Mouse (Mus musculus) forebrain, embryonic 14.5 days (tissue): ENCODE data around the gene Gm6993. TPM values are rescaled to one million over a fixed set of nuclear protein-coding genes. Genes with fewer than 3 reads are reported as not detected.

Experiments used
- ATAC-seq: fragments of 200-750 bp; cut with Nextera tagmentation; 2 replicates; pipeline ENCODE4 v1.8.0; 2017; ENCODE audit warnings: mild to moderate bottlenecking, moderate library complexity
- DNase-seq: peaks from one replicate; pipeline ENCODE4 v3.0.0-alpha.2; 2015; ENCODE audit warnings: low spot score
- H3K27ac ChIP-seq: fragments of 300-500 bp; sonication (generic); 2 replicates; pipeline ENCODE4 v1.5.1; 2014; ENCODE audit warnings: low read depth, mild to moderate bottlenecking, control low read depth, low read length, moderate library complexity
- H3K27me3 ChIP-seq: fragments of 300-500 bp; sonication (generic); replicated peaks from 2 replicates; pipeline ENCODE4 v1.6.1; 2014; ENCODE audit warnings: low read length, control low read depth, mixed read lengths; ENCODE audit not compliant: control insufficient read depth, insufficient read depth
- H3K36me3 ChIP-seq: fragments of 300-500 bp; sonication (generic); 2 replicates; pipeline ENCODE4 v1.6.1; 2014; ENCODE audit warnings: low read length, control low read depth; ENCODE audit not compliant: control insufficient read depth, insufficient read depth
- H3K4me1 ChIP-seq: fragments of 300-500 bp; sonication (generic); 2 replicates; pipeline ENCODE4 v1.6.1; 2014; ENCODE audit warnings: antibody characterized with exemption, low read length, control low read depth; ENCODE audit not compliant: control insufficient read depth, insufficient read depth
- H3K4me2 ChIP-seq: fragments of 300-500 bp; sonication (generic); 2 replicates; pipeline ENCODE4 v1.6.1; 2014; ENCODE audit warnings: mild to moderate bottlenecking, control low read depth, low read length
- H3K4me3 ChIP-seq: fragments of 300-500 bp; sonication (generic); 2 replicates; pipeline ENCODE4 v1.5.1; 2014; ENCODE audit warnings: low read depth, low read length, control low read depth
- H3K9ac ChIP-seq: fragments of 300-500 bp; sonication (generic); 2 replicates; pipeline ENCODE4 v1.6.1; 2014; ENCODE audit warnings: mild to moderate bottlenecking, low read length, control low read depth, moderate library complexity
- H3K9me3 ChIP-seq: fragments of 300-500 bp; sonication (generic); replicated peaks from 2 replicates; pipeline ENCODE4 v1.6.1; 2016; ENCODE audit warnings: low read length, control low read depth, mixed read lengths; ENCODE audit not compliant: control insufficient read depth
- WGBS: fragments of 180-500 bp; shearing (Covaris S2); extraction: QIAGEN DNeasy Blood & Tissue Kit; methylation state at CpG from one replicate; pipeline ENCODE4 v1.1.7; 2014; 5-methylcytosine and 5-hydroxymethylcytosine counted together
- polyA plus RNA-seq: library from polyadenylated mRNA; unstranded; fragments of >200 nt; fragmentation: Nextera tagmentation; extraction: Ambion mirVana; gene quantifications from 2 replicates; pipeline ENCODE4 v1.2.1, GENCODE M21; 2014

The Gm6993 gene
- polyA plus RNA-seq, 1 experiment from 2014 or later: not detected

DNA sequence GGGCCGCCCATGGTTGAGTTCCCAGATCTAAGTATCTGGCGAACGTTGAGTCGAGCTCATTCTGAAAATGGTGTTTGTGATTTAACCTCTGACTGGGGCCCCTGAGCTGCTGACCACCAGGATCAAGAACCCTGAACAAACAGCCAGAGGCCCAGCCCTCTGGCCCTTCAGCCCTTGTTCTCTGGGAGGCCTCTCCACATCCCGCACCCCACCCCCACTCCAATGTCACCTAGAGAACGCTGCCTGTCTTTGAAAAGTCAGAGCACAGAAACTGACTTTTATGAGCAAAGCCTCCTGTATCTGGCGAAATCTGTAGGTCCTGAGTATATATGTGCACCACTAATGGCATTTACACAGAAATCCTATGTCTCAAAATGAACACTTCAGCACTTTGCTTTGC is 11.7 kb upstream of the Gm6993 start:
- no peak overlapping the region for H3K9ac ChIP-seq
- no peak overlapping the region for H3K27ac ChIP-seq
- no peaks in the 10 kb centered on the region; the same call in 1 of the 2 replicates for H3K27me3 ChIP-seq
- H3K4me2 ChIP-seq: no peak overlapping the region
- DNase-seq (no peak), ATAC-seq (no peak)
- no peaks in the 10 kb centered on the region for H3K9me3 ChIP-seq
- H3K36me3 ChIP-seq: no peaks in the 10 kb centered on the region
- no peaks in the 10 kb centered on the region for H3K4me1 ChIP-seq
- WGBS: 75% methylated on average over 7 of the region's 7 CpGs
- no peak overlapping the region for H3K4me3 ChIP-seq

DNA sequence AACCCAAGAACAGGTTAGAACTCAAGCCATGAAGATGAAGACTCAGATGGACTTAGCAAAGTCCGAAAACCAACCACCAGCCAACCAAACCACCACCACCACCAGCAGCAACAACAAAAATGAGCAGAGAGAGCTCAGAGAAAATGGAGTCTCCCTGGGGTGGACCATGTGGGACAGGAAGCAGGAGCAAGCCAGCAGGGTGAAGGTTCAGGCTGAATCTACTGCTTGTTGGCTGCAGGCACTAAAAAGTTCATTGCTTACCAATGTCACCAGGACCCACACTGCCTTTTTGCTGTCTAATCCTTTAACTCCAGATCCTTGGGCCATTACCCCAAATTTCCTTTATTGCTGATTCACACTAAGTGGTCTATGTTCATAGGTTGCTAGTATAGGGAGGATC is 7.9 kb upstream of the Gm6993 start:
- 90% methylated on average over 1 of the region's 1 CpGs for WGBS
- no peak for DNase-seq

DNA sequence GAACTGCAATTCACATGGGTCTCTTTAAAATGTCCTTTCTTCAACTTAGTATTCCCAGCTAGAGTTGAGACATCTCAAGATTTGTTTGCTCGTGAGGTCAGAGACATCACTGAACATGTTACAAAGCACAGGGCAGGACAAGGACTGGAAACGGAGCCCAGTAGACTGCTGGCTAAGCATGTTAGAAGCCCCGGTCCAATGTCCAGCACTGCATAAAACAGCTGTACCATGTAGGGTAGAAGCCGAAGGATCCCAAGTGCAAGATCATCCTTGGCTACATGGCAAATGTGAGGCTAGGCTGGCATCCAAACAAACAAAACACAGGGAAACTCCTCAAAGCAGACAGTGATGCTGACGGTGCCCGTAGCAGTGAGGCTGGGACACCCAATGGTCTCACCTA is 5.6 kb upstream of the Gm6993 start:
- Histone ChIP-seq H3K27ac (no peak overlapping the region), H3K9ac (no peak overlapping the region), H3K9me3 (no peaks in the 10 kb centered on the region), H3K4me3 (no peak overlapping the region), H3K27me3 (no peaks in the 10 kb centered on the region), H3K4me2 (no peak overlapping the region), H3K4me1 (no peaks in the 10 kb centered on the region), H3K36me3 (no peaks in the 10 kb centered on the region)
- 92% methylated on average over 6 of the region's 6 CpGs for WGBS
- ATAC-seq (no peak), DNase-seq (no peak)

More for the DNA sequence above, 7.9 kb upstream of the Gm6993 start:
- H3K4me2 ChIP-seq: no peak overlapping the region
- no peaks in the 10 kb centered on the region for H3K36me3 ChIP-seq
- H3K27ac ChIP-seq: no peak overlapping the region
- no peak overlapping the region for H3K4me3 ChIP-seq
- no peak for ATAC-seq
- no peak overlapping the region for H3K9ac ChIP-seq
- H3K4me1 ChIP-seq: no peaks in the 10 kb centered on the region
- no peaks in the 10 kb centered on the region for H3K9me3 ChIP-seq
- no peaks in the 10 kb centered on the region for H3K27me3 ChIP-seq

DNA sequence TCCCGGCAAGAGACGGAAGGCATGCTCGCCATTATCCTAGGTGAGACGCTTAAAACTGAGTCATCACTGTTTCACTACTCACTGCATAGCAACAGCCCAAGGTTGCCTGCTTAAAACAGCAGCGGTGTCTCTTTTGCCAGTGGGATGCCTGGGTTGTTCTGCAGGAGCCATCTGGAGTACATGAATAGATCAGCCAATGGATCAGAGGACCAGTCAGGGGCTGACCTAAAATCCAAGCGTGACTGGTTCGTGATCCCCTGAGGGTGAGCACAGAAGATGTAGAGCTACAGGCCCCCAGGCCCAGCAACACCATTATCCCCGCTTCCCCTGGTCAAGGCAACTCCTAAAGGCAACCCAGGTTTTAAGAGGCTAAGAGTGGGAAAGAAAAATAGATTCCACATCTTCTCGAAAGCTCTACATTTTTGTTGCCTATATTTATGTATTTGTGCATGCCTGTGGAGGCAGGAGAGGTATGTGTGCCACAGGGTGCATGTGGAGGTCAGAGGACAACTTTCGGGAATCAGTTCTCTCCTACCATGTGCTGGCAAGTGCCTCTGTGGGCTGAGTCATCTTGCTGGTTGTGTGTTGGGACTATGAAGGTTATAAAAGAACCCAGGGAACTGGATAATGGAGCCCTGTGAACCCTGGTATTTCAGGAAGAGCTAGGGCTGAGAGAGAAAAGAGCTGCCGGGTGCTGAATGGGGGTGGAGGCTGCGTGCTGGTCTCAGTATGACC is 3.5 kb upstream of the Gm6993 start:
- no peak overlapping the region for H3K9ac ChIP-seq
- 81% methylated on average over 12 of the region's 12 CpGs for WGBS
- H3K4me1 ChIP-seq: no peaks in the 10 kb centered on the region
- no peaks in the 10 kb centered on the region for H3K36me3 ChIP-seq
- DNase-seq (no peak), ATAC-seq (no peak)
- no peak overlapping the region for H3K27ac ChIP-seq
- no peak overlapping the region for H3K4me2 ChIP-seq
- no peaks in the 10 kb centered on the region for H3K9me3 ChIP-seq
- H3K4me3 ChIP-seq: no peak overlapping the region
- no peaks in the 10 kb centered on the region for H3K27me3 ChIP-seq

DNA sequence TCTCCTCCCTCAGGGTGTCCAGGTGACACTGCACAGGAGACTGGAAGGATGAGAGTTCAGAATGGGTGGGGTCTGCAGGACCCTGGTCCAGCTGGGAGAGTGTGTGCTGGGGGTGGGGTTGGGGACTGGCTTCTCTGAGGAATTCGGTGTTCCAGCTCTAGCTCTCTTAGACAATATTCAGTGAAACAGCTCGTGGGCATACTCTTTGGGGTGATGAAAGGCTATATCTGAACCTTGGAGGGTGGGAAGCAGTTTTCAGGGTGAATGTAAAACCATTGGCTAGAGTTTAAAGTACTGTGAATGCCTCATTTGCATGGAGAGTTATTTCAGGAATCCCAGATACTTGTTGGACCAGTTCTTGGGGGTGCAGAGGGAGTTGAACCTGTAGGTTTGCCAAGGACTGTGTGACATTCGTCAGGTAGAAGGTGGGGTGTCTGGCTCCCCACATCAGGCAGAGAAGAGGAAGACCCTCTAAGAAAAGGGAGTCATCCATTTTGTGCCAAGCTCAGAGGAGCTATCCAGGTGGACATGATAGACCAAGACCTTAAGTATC is 1.5 kb upstream of the Gm6993 start:
- H3K4me3 ChIP-seq: no peak overlapping the region
- H3K27ac ChIP-seq: no peak overlapping the region
- H3K9me3 ChIP-seq: no peaks in the 10 kb centered on the region
- no peak for DNase-seq
- H3K36me3 ChIP-seq: no peaks in the 10 kb centered on the region
- H3K4me1 ChIP-seq: no peaks in the 10 kb centered on the region
- no peak overlapping the region for H3K9ac ChIP-seq
- 69% methylated on average over 3 of the region's 3 CpGs for WGBS
- no peaks in the 10 kb centered on the region for H3K27me3 ChIP-seq
- no peak for ATAC-seq
- no peak overlapping the region for H3K4me2 ChIP-seq

DNA sequence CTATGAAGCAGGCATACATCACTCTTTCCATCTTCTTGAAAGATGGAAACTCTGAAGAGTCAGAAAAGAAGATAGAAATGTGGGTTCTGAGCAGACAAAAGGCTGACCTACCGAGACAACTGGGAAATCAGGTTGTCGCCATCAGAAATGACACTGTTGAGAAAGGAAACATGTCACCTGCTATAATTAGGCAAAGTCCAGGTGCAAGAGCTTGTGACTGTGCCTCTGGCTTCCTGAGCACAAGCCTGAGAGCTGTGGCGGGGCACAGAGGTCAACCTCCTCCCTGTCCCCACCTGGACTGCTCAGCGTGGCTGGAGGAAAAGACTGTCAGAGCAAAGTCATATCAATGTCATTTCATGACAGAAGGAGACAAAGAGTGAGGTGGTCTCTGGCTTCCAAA is 772 bp upstream of the Gm6993 start:
- Histone ChIP-seq H3K9ac (no peak overlapping the region), H3K4me1 (no peaks in the 10 kb centered on the region), H3K4me3 (no peak overlapping the region), H3K36me3 (no peaks in the 10 kb centered on the region), H3K27me3 (no peaks in the 10 kb centered on the region), H3K27ac (no peak overlapping the region), H3K9me3 (no peaks in the 10 kb centered on the region), H3K4me2 (no peak overlapping the region)
- 81% methylated on average over 4 of the region's 4 CpGs for WGBS
- DNase-seq (no peak), ATAC-seq (no peak)

DNA sequence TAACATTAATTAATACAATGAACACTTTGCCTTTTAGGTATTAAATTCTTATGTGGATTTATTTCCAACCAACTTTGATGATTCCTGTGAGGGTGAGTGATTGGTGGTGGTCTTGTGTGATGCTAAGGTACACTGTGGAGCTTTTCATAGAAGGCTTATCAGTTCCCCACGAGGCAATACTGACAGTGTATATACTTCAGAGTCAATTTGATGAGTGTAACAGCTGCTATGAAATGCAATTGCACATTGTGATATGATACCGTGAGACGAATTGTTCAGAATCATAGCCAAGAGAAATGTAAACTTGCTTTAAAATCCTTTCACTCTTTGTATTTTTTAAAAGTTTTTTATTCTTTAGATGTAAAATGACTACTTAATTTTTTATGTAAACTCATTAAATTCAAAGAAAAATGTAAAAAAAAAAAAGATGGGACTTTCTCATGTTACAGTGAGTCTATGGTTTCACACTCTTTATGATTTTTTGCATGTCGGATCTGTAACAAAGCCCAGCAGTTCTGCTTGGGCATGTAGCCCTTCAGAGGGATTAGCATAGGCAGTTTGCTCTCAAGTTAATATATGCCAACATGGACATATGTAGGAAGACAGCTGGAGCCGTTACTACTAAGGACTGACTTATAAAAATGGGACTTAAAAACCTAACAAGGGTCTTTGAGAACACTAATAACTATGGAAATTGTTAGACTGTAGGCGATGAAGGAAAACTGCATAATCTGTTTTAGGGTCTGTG is 1.2 kb downstream of the Gm6993 start:
- DNase-seq (no peak), ATAC-seq (no peak)
- WGBS: 79% methylated on average over 6 of the region's 6 CpGs
- Histone ChIP-seq H3K4me1 (no peaks in the 10 kb centered on the region), H3K4me2 (no peak overlapping the region), H3K27ac (no peak overlapping the region), H3K9me3 (no peaks in the 10 kb centered on the region), H3K36me3 (no peaks in the 10 kb centered on the region), H3K4me3 (no peak overlapping the region), H3K9ac (no peak overlapping the region), H3K27me3 (no peaks in the 10 kb centered on the region)

DNA sequence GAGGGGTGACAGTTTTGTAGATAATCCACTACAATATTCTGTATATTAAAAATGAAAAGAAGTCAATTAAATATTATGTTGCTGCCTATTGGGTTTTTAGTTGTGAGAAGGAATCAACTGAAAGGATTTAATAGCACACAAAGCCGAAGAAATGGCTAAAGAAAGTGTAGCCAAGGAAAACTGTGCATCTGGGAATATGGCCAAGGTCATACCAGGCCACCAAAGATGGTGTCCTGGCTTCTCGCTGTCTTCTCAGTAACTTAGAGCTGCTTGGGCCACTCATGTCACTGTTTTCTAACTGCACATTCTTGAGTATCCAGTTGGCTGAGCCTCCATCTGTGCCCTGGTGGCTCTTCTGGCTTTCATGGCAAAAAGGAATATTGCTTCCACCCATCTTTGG is 3.4 kb downstream of the Gm6993 start:
- no peak for ATAC-seq
- whole genome bisulfite sequencing: 85% methylated on average over 2 of the region's 2 CpGs
- H3K4me2 ChIP-seq: no peak overlapping the region

DNA sequence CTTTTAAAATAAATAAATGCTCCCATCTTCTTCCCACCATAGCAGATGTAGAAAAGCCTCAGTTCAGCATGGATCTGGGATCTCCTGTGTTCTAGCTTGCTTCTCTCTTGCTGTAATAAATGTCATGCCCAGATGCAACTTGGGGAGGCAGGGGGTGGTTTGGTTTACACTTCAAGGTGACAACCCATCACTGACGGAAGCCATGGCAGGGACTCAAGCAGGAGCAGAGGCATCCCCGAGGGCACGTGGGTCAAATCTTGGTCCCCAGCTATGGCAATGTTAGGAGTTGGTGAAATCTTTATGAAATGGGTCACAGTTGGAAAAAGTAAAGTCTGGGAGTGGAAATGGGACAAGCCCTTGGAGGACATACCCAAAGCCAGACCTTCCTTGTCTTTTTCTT is 4.1 kb downstream of the Gm6993 start:
- Histone ChIP-seq H3K4me3 (no peak overlapping the region), H3K4me2 (no peak overlapping the region), H3K36me3 (no peaks in the 10 kb centered on the region), H3K27me3 (no peaks in the 10 kb centered on the region), H3K9me3 (no peaks in the 10 kb centered on the region), H3K4me1 (no peaks in the 10 kb centered on the region), H3K27ac (no peak overlapping the region), H3K9ac (no peak overlapping the region)
- DNase-seq: no peak
- 91% methylated on average over 3 of the region's 3 CpGs for WGBS
- no peak for ATAC-seq

More for the DNA sequence above, 3.4 kb downstream of the Gm6993 start:
- no peaks in the 10 kb centered on the region for H3K9me3 ChIP-seq
- H3K4me3 ChIP-seq: no peak overlapping the region
- H3K36me3 ChIP-seq: no peaks in the 10 kb centered on the region
- H3K4me1 ChIP-seq: no peaks in the 10 kb centered on the region
- DNase-seq: no peak
- H3K27ac ChIP-seq: no peak overlapping the region
- no peak overlapping the region for H3K9ac ChIP-seq
- H3K27me3 ChIP-seq: no peaks in the 10 kb centered on the region
